Mouse (Mus musculus) C2C12 (cell line): ENCODE results near the gene Upf2.
"Not testable (repeated sequence)": the region's sequence is repeated elsewhere in the genome, so short reads cannot be mapped to it uniquely, and the experiment has no call there.

Source experiments
- CEBPB ChIP-seq: IDR thresholded peaks from one replicate; pipeline ENCODE4 v1.6.1; 2011; ENCODE audit warnings: low read depth, mild to moderate bottlenecking, control low read depth, moderate library complexity
- CTCF ChIP-seq: IDR thresholded peaks from one replicate; pipeline ENCODE4 v1.5.1; 2011; ENCODE audit not compliant: control insufficient read depth, insufficient read depth, insufficient read length
- FOSL1 ChIP-seq: IDR thresholded peaks from one replicate; pipeline ENCODE4 v1.8.0; 2011; ENCODE audit warnings: mild to moderate bottlenecking, low read length; ENCODE audit not compliant: poor library complexity, insufficient read depth, severe bottlenecking
- MAX ChIP-seq: IDR thresholded peaks from one replicate; pipeline ENCODE4 v1.6.1; 2011; ENCODE audit warnings: mild to moderate bottlenecking, control low read depth
- MYOD1 ChIP-seq: IDR thresholded peaks from one replicate; pipeline ENCODE4 v1.6.1; 2011; ENCODE audit warnings: low read depth; ENCODE audit not compliant: control insufficient read depth, insufficient read length
- MYOG ChIP-seq: IDR thresholded peaks from one replicate; pipeline ENCODE4 v1.6.1; 2011; ENCODE audit not compliant: control insufficient read depth, insufficient read length; ENCODE audit errors: extremely low read depth
- USF1 ChIP-seq: IDR thresholded peaks from one replicate; pipeline ENCODE4 v1.6.1; 2011; ENCODE audit warnings: low read depth, mild to moderate bottlenecking, control low read depth, moderate library complexity

DNA sequence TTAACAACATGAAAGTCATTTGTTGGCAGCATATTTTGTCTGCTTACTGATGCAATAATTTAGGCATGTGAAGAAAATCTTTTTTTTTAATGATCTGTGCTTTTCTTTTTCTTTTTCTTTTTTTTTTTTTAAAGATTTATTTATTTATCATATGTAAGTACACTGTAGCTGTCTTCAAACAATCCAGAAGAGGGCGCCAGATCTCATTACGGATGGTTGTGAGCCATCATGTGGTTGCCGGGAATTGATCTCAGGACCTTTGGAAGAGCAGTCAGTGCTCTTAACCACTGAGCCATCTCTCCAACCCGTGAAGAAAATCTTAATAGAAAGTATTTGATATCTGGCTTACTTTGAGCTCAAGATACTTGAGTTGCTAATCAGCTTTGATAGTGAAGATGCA lies 12.5 kb downstream of the Upf2 start:
- not testable (repeated sequence) for TF ChIP-seq CTCF, MYOG, USF1, CEBPB, MAX, MYOD1, FOSL1
